Mouse (Mus musculus) megakaryocyte, embryonic 14.5 days (primary cell): ENCODE data around the gene Apoh.

Experiments
- FLI1 ChIP-seq: IDR thresholded peaks from 2 replicates; pipeline ENCODE4 v1.6.1; 2012; ENCODE audit warnings: low read length, inconsistent platforms, mixed read lengths
- GATA1 ChIP-seq: IDR thresholded peaks from 3 replicates; pipeline ENCODE4 v1.6.1; 2012; ENCODE audit warnings: mixed read lengths, low read length, inconsistent platforms, borderline replicate concordance

DNA sequence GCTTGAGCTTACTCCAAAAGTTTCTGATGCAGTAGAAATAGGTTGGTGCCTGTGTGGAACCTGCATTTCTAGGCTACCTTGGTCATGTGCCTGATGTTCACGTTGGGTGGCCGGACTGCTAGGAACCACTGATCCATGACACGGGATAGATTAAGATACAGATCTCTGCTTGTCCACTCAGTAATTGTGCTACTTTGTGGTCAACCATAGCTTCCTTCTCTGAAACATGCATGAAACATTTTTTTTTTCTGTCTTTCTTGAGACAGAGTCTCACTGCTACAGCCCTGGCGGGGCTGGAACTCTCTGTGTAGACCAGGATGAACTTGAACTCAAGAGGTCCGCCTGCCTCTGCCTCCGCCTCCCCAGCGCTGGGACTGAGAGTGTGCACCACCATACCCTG is 33.7 kb downstream of the Apoh start:
- no peak for TF ChIP-seq GATA1
- no peak for TF ChIP-seq FLI1
